Mouse (Mus musculus) urinary bladder, postnatal 0 days (tissue): ENCODE data around the gene Runx3. TPM values are rescaled to one million over a fixed set of nuclear protein-coding genes. Genes with fewer than 3 reads are reported as not detected.

ENCODE experiments used
- polyA plus RNA-seq: library from polyadenylated mRNA; unstranded; fragments of >200 nt; fragmentation: Nextera tagmentation; extraction: Ambion mirVana; gene quantifications from 2 replicates; pipeline ENCODE4 v1.2.1, GENCODE M21; 2015

The Runx3 gene
- polyA plus RNA-seq: 0.07 and 0.21 TPM in 2 replicates

GRCm38 (mm10) chr4:135120342-135121100, at the start of gene Runx3:
TSS of gene Runx3 (plus strand) at chr4:135120652.

Other genes with a start within 250 kb of the Runx3 start
- gene Tmem50a, start 205.6 kb upstream of the Runx3 start, polyA plus RNA-seq: 184 and 185 TPM in 2 replicates
- 240 and 264 TPM in 2 replicates for gene Rsrp1, start 197.1 kb upstream of the Runx3 start, polyA plus RNA-seq
- gene Syf2, start 189.8 kb upstream of the Runx3 start, polyA plus RNA-seq: 56.5 and 64.8 TPM in 2 replicates
- 162 and 174 TPM in 2 replicates for gene Clic4, start 152.2 kb downstream of the Runx3 start, polyA plus RNA-seq
- 94.4 and 139 TPM in 2 replicates for gene Srrm1, start 232.7 kb downstream of the Runx3 start, polyA plus RNA-seq